Mouse (Mus musculus): Measurements from ENCODE around the gene Amy2a4.
"Not testable (repeated sequence)": the region's sequence is repeated elsewhere in the genome, so short reads cannot be mapped to it uniquely, and the experiment has no call there.

DNA sequence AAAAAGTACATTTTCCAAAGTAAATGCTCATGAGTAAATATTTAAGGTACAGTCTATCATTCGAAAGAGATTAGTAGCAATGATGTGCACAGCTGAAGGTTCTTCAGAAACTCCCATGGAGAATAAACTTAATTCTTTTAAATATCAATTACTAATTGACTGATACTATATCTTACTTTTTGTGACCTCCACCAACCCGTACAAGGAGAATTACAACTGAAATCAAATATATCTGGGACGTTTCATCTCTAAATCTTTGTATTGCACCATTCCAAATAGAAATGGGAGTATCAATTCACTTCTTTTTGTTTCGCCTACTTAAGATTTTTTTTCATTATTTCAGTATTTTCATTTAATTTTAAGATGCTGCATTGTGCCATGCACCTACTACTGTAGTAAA is 32.7 kb upstream of the Amy2a4 start, which contains the start of gene Amy2a3:
- TF ChIP-seq CTCF (IDR thresholded peaks at IDR 0.05; ENCODE audit: low read depth); EP300 (optimal IDR thresholded peaks at IDR 0.05): not testable (repeated sequence)
